Mouse (Mus musculus): ENCODE data around the gene Slit3. TPM values are rescaled to one million over a fixed set of nuclear protein-coding genes. Genes with fewer than 3 reads are reported as not detected.

Slit3 gene
- total and polyA plus RNA-seq, 3 experiments, result not detected

- no peak for TF ChIP-seq ZNF384 (IDR thresholded peaks at IDR 0.05; ENCODE audit: low read depth, low read length)
- TF ChIP-seq ETS1 (IDR thresholded peaks at IDR 0.05; ENCODE audit: low read depth, low read length), result no peak
- no peak for TF ChIP-seq ZKSCAN1 (IDR thresholded peaks at IDR 0.05; ENCODE audit: low read depth, low read length)
- no peak for TF ChIP-seq TAL1 (IDR thresholded peaks at IDR 0.05; ENCODE audit: low read length)
- TF ChIP-seq KAT2A (conservative IDR thresholded peaks at IDR 0.05; ENCODE audit: low read depth, low read length), result no peak
- no peak for TF ChIP-seq MXI1 (IDR thresholded peaks at IDR 0.05; ENCODE audit: low read depth, low read length)
- TF ChIP-seq BHLHE40 (IDR thresholded peaks at IDR 0.05; ENCODE audit: borderline replicate concordance, low read depth, low read length), result no peak
- no peak for TF ChIP-seq POLR2AphosphoS2 (IDR thresholded peaks at IDR 0.05; ENCODE audit: low read length)
- no peak for TF ChIP-seq CHD2 (IDR thresholded peaks at IDR 0.05; ENCODE audit: low read length)
- no peak for TF ChIP-seq EP300 (IDR thresholded peaks at IDR 0.05; ENCODE audit: low read depth in 1 of 2, low read length in 2 of 2)
- no peak for TF ChIP-seq MAFK (IDR thresholded peaks at IDR 0.05; ENCODE audit: borderline replicate concordance, low read depth, low read length)
- TF ChIP-seq NELFE (IDR thresholded peaks at IDR 0.05; ENCODE audit: low read depth, low read length), result no peak
- TF ChIP-seq E2F4 (IDR thresholded peaks at IDR 0.05; ENCODE audit: borderline replicate concordance, low read depth, low read length), result no peak
- TF ChIP-seq MEF2A (IDR thresholded peaks at IDR 0.05; ENCODE audit: extremely low read depth, insufficient replicate concordance, low read depth, low read length, poor library complexity, severe bottlenecking), result no peak
- Histone ChIP-seq H3K79me2 (ENCODE audit: control insufficient read depth, insufficient read depth, low read length, poor library complexity) (no peaks in the 10 kb centered on the region), H3K9me3 (replicated peaks; ENCODE audit: insufficient read depth, low read length) (no peaks in the 10 kb centered on the region), H3K27me3 (ENCODE audit: control insufficient read depth in 1 of 2, insufficient read depth in 2 of 2, low read length in 2 of 2) (no peaks in the 10 kb centered on the region; a peak in 1 of 4 replicates), H3K9ac (ENCODE audit: control insufficient read depth, low read depth, low read length, poor library complexity, severe bottlenecking) (no peak overlapping the region), H3K36me3 (ENCODE audit: control insufficient read depth in 1 of 2, insufficient read depth in 2 of 2, low read length in 2 of 2) (no peaks in the 10 kb centered on the region), H3K4me1 (ENCODE audit: control insufficient read depth in 1 of 2, insufficient read depth in 2 of 2, low read length in 2 of 2) (no peaks in the 10 kb centered on the region), H3K4me3 (ENCODE audit: control insufficient read depth in 1 of 2, insufficient read depth in 1 of 2, low read depth in 2 of 2, low read length in 2 of 2) (no peak overlapping the region), H3K27ac (ENCODE audit: control insufficient read depth, low read depth, low read length) (no peak overlapping the region)
- no peak for DNase-seq (ENCODE audit: low read depth, low spot score)
Measured at GRCm38 (mm10) chr11:35670746-35671145, 549.7 kb downstream of the Slit3 start.

- no peak for TF ChIP-seq GABPA (IDR thresholded peaks at IDR 0.05; ENCODE audit: low read depth, low read length)
- no peak for TF ChIP-seq CHD2 (IDR thresholded peaks at IDR 0.05; ENCODE audit: low read length)
- no peaks in the 10 kb centered on the region for H3K36me3 ChIP-seq (ENCODE audit: control insufficient read depth in 1 of 2, insufficient read depth in 2 of 2, low read length in 2 of 2)
Measured at GRCm38 (mm10) chr11:35673050-35673449, 552.0 kb downstream of the Slit3 start.

GRCm38 (mm10) chr11:35674242-35674641, 553.2 kb downstream of the Slit3 start:
- H3K27ac ChIP-seq (ENCODE audit: control insufficient read depth, low read depth, low read length), result no peak overlapping the region
- H3K9me3 ChIP-seq (replicated peaks; ENCODE audit: insufficient read depth, low read length), result no peaks in the 10 kb centered on the region
- H3K79me2 ChIP-seq (ENCODE audit: control insufficient read depth, insufficient read depth, low read length, poor library complexity), result no peaks in the 10 kb centered on the region
- TF ChIP-seq ZMIZ1 (IDR thresholded peaks at IDR 0.05; ENCODE audit: low read depth, low read length) (no peak), E2F4 (IDR thresholded peaks at IDR 0.05; ENCODE audit: borderline replicate concordance, low read depth, low read length) (no peak), ELF1 (IDR thresholded peaks at IDR 0.05; ENCODE audit: low read depth, low read length) (no peak), POLR2A (IDR thresholded peaks at IDR 0.05; ENCODE audit: control insufficient read depth in 1 of 2, insufficient read depth in 1 of 2, low read depth in 1 of 2, low read length in 2 of 2, poor library complexity in 1 of 2) (no peak), ZNF384 (IDR thresholded peaks at IDR 0.05; ENCODE audit: low read depth, low read length) (no peak)
- H3K27me3 ChIP-seq (ENCODE audit: control insufficient read depth in 1 of 2, insufficient read depth in 2 of 2, low read length in 2 of 2), result no peaks in the 10 kb centered on the region; a peak in 1 of 4 replicates
- no peaks in the 10 kb centered on the region for H3K4me1 ChIP-seq (ENCODE audit: control insufficient read depth in 1 of 2, insufficient read depth in 2 of 2, low read length in 2 of 2)
- H3K4me3 ChIP-seq (ENCODE audit: control insufficient read depth in 1 of 2, insufficient read depth in 1 of 2, low read depth in 2 of 2, low read length in 2 of 2), result no peak overlapping the region
- no peak for DNase-seq (ENCODE audit: low read depth, low spot score)
- H3K36me3 ChIP-seq (ENCODE audit: control insufficient read depth in 1 of 2, insufficient read depth in 2 of 2, low read length in 2 of 2), result no peaks in the 10 kb centered on the region
- no peak overlapping the region for H3K9ac ChIP-seq (ENCODE audit: control insufficient read depth, low read depth, low read length, poor library complexity, severe bottlenecking)

More at GRCm38 (mm10) chr11:35673050-35673449, 552.0 kb downstream of the Slit3 start:
- H3K9ac ChIP-seq (ENCODE audit: control insufficient read depth, low read depth, low read length, poor library complexity, severe bottlenecking), result no peak overlapping the region
- no peaks in the 10 kb centered on the region for H3K79me2 ChIP-seq (ENCODE audit: control insufficient read depth, insufficient read depth, low read length, poor library complexity)
- no peaks in the 10 kb centered on the region for H3K4me1 ChIP-seq (ENCODE audit: control insufficient read depth in 1 of 2, insufficient read depth in 2 of 2, low read length in 2 of 2)
- H3K27me3 ChIP-seq (ENCODE audit: control insufficient read depth in 1 of 2, insufficient read depth in 2 of 2, low read length in 2 of 2), result no peaks in the 10 kb centered on the region; a peak in 1 of 4 replicates
- H3K4me3 ChIP-seq (ENCODE audit: control insufficient read depth in 1 of 2, insufficient read depth in 1 of 2, low read depth in 2 of 2, low read length in 2 of 2), result no peak overlapping the region
- no peaks in the 10 kb centered on the region for H3K9me3 ChIP-seq (replicated peaks; ENCODE audit: insufficient read depth, low read length)
- DNase-seq (ENCODE audit: low read depth, low spot score), result no peak
- H3K27ac ChIP-seq (ENCODE audit: control insufficient read depth, low read depth, low read length), result no peak overlapping the region

All from MEL (cell line).